Mouse (Mus musculus) limb, embryonic 12.5 days (tissue): ENCODE data around the gene Prelid3b. TPM values are rescaled to one million over a fixed set of nuclear protein-coding genes. Genes with fewer than 3 reads are reported as not detected.

Experiments
- ATAC-seq: fragments of 200-750 bp; cut with Nextera tagmentation; 2 replicates; pipeline ENCODE4 v1.8.0; 2017; ENCODE audit warnings: low read depth, moderate TSS enrichment; ENCODE audit not compliant: insufficient number of reproducible peaks, insufficient read depth, low FRiP score, low TSS enrichment
- H3K27ac ChIP-seq: fragments of 300-500 bp; sonication (generic); 2 replicates; pipeline ENCODE4 v1.5.1; 2016; ENCODE audit warnings: mild to moderate bottlenecking, moderate library complexity
- H3K27me3 ChIP-seq: fragments of 300-500 bp; sonication (generic); 2 replicates; pipeline ENCODE4 v1.6.1; 2016; ENCODE audit warnings: mild to moderate bottlenecking, moderate library complexity
- H3K36me3 ChIP-seq: fragments of 300-500 bp; sonication (generic); 2 replicates; pipeline ENCODE4 v1.6.1; 2016; ENCODE audit warnings: mild to moderate bottlenecking, moderate library complexity
- H3K4me1 ChIP-seq: fragments of 300-500 bp; sonication (generic); replicated peaks from 2 replicates; pipeline ENCODE4 v1.6.1; 2016
- H3K4me2 ChIP-seq: fragments of 300-500 bp; sonication (generic); 2 replicates; pipeline ENCODE4 v1.6.1; 2016; ENCODE audit warnings: mild to moderate bottlenecking, moderate library complexity
- H3K4me3 ChIP-seq: fragments of 300-500 bp; sonication (generic); replicated peaks from 2 replicates; pipeline ENCODE4 v1.5.1; 2016; ENCODE audit warnings: mild to moderate bottlenecking
- H3K9ac ChIP-seq: fragments of 300-500 bp; sonication (generic); replicated peaks from 2 replicates; pipeline ENCODE4 v1.6.1; 2016; ENCODE audit warnings: mild to moderate bottlenecking, moderate library complexity
- H3K9me3 ChIP-seq: fragments of 300-500 bp; sonication (generic); 2 replicates; pipeline ENCODE4 v1.6.1; 2016; ENCODE audit warnings: mild to moderate bottlenecking, moderate library complexity
- WGBS: fragments of 180-500 bp; shearing (Covaris S2); methylation state at CpG from one replicate; pipeline ENCODE4 v1.1.7; 2016; 5-methylcytosine and 5-hydroxymethylcytosine counted together
- polyA plus RNA-seq: library from polyadenylated mRNA; unstranded; fragments of >200 nt; fragmentation: Nextera tagmentation; extraction: Ambion mirVana; gene quantifications from 2 replicates; pipeline ENCODE4 v1.2.1, GENCODE M21; 2016

Prelid3b gene
- polyA plus RNA-seq, result 103 and 111 TPM in 2 replicates

GRCm38 (mm10) chr2:174472818-174473549, at the start of gene Prelid3b:
Prelid3b (minus strand) TSS chr2:174473081.
- peak; percentile 98 for ATAC-seq
- H3K27ac ChIP-seq, result peak within 1 kb of the TSS; percentile 80
- under 1% methylated on average over 53 of the region's 53 CpGs for WGBS
- H3K4me1 ChIP-seq, result 0 out of 2 replicates have a peak, but pooled peaks cover 13% of the 10 kb centered on the region
- peak within 1 kb of the TSS; percentile 68 for H3K4me2 ChIP-seq
- no peaks in the 10 kb centered on the region for H3K9me3 ChIP-seq
- peak within 1 kb of the TSS; percentile 78 for H3K9ac ChIP-seq
- peaks cover 32% of the 10 kb centered on the region for H3K36me3 ChIP-seq
- no peaks in the 10 kb centered on the region for H3K27me3 ChIP-seq
- peak within 1 kb of the TSS; percentile 75 for H3K4me3 ChIP-seq

GRCm38 (mm10) chr2:174522134-174522533, 49.3 kb upstream of the Prelid3b start:
- Histone ChIP-seq H3K4me3 (no peak overlapping the region), H3K9me3 (no peaks in the 10 kb centered on the region), H3K9ac (no peak overlapping the region), H3K36me3 (no peaks in the 10 kb centered on the region), H3K27me3 (no peaks in the 10 kb centered on the region), H3K4me2 (no peak overlapping the region), H3K27ac (no peak overlapping the region), H3K4me1 (no peaks in the 10 kb centered on the region; the same call in 1 of the 2 replicates)
- no peak for ATAC-seq
- 88% methylated on average over 3 of the region's 3 CpGs for WGBS

GRCm38 (mm10) chr2:174517141-174518079, 44.5 kb upstream of the Prelid3b start:
- H3K27me3 ChIP-seq, result no peaks in the 10 kb centered on the region
- no peaks in the 10 kb centered on the region for H3K9me3 ChIP-seq
- no peak overlapping the region for H3K4me2 ChIP-seq
- H3K9ac ChIP-seq, result no peak overlapping the region
- H3K27ac ChIP-seq, result no peak overlapping the region
- ATAC-seq, result no peak
- no peaks in the 10 kb centered on the region for H3K36me3 ChIP-seq
- no peak overlapping the region for H3K4me3 ChIP-seq
- WGBS, result 67% methylated on average over 8 of the region's 8 CpGs
- H3K4me1 ChIP-seq, result no peaks in the 10 kb centered on the region; the same call in 1 of the 2 replicates

GRCm38 (mm10) chr2:174514887-174515286, 42.0 kb upstream of the Prelid3b start:
- no peak overlapping the region for H3K4me3 ChIP-seq
- H3K36me3 ChIP-seq, result no peaks in the 10 kb centered on the region
- no peaks in the 10 kb centered on the region; the same call in 1 of the 2 replicates for H3K4me1 ChIP-seq
- no peak for ATAC-seq
- no peaks in the 10 kb centered on the region for H3K9me3 ChIP-seq
- H3K27ac ChIP-seq, result no peak overlapping the region
- no peak overlapping the region for H3K9ac ChIP-seq
- no peak overlapping the region for H3K4me2 ChIP-seq
- H3K27me3 ChIP-seq, result no peaks in the 10 kb centered on the region
- WGBS, result 75% methylated on average over 4 of the region's 4 CpGs

- H3K4me2 ChIP-seq, result no peak overlapping the region
- H3K4me1 ChIP-seq, result no peaks in the 10 kb centered on the region; the same call in 1 of the 2 replicates
- H3K9ac ChIP-seq, result no peak overlapping the region
- no peak overlapping the region for H3K27ac ChIP-seq
- 86% methylated on average over 5 of the region's 5 CpGs for WGBS
- no peaks in the 10 kb centered on the region for H3K27me3 ChIP-seq
- ATAC-seq, result no peak
- no peaks in the 10 kb centered on the region for H3K36me3 ChIP-seq
- no peaks in the 10 kb centered on the region for H3K9me3 ChIP-seq
- no peak overlapping the region for H3K4me3 ChIP-seq
Measured at GRCm38 (mm10) chr2:174513827-174514226, 40.9 kb upstream of the Prelid3b start.

- H3K4me1 ChIP-seq, result no peaks in the 10 kb centered on the region
- no peaks in the 10 kb centered on the region for H3K9me3 ChIP-seq
- ATAC-seq, result no peak
- no peaks in the 10 kb centered on the region for H3K36me3 ChIP-seq
- H3K4me2 ChIP-seq, result no peak overlapping the region
- no peak overlapping the region for H3K27ac ChIP-seq
- no peak overlapping the region for H3K9ac ChIP-seq
- H3K27me3 ChIP-seq, result no peaks in the 10 kb centered on the region
- WGBS, result 80% methylated on average over 8 of the region's 8 CpGs
- H3K4me3 ChIP-seq, result no peak overlapping the region
Measured at GRCm38 (mm10) chr2:174509825-174510224, 36.9 kb upstream of the Prelid3b start.

- H3K9me3 ChIP-seq, result no peaks in the 10 kb centered on the region
Measured at GRCm38 (mm10) chr2:174507998-174508397, 35.1 kb upstream of the Prelid3b start.

GRCm38 (mm10) chr2:174502831-174503460, 30.1 kb upstream of the Prelid3b start:
- no peaks in the 10 kb centered on the region for H3K9me3 ChIP-seq
- H3K27ac ChIP-seq, result no peak overlapping the region
- H3K4me2 ChIP-seq, result no peak overlapping the region
- no peak overlapping the region for H3K4me3 ChIP-seq
- 81% methylated on average over 25 of the region's 25 CpGs for WGBS
- no peaks in the 10 kb centered on the region for H3K27me3 ChIP-seq
- H3K36me3 ChIP-seq, result no peaks in the 10 kb centered on the region
- ATAC-seq, result no peak
- peaks cover 20% of the 10 kb centered on the region for H3K4me1 ChIP-seq
- no peak overlapping the region for H3K9ac ChIP-seq

More at GRCm38 (mm10) chr2:174507998-174508397, 35.1 kb upstream of the Prelid3b start:
- 72% methylated on average over 4 of the region's 4 CpGs for WGBS
- Histone ChIP-seq H3K4me2 (no peak overlapping the region), H3K27me3 (no peaks in the 10 kb centered on the region), H3K4me3 (no peak overlapping the region), H3K9ac (no peak overlapping the region), H3K4me1 (no peaks in the 10 kb centered on the region), H3K36me3 (no peaks in the 10 kb centered on the region), H3K27ac (no peak overlapping the region)
- ATAC-seq, result no peak

- WGBS, result 30% methylated on average over 5 of the region's 5 CpGs
- H3K4me2 ChIP-seq, result no peak overlapping the region
- H3K27ac ChIP-seq, result no peak overlapping the region
- no peaks in the 10 kb centered on the region for H3K9me3 ChIP-seq
- H3K9ac ChIP-seq, result no peak overlapping the region
- peaks cover 20% of the 10 kb centered on the region for H3K4me1 ChIP-seq
- H3K27me3 ChIP-seq, result no peaks in the 10 kb centered on the region
- no peaks in the 10 kb centered on the region for H3K36me3 ChIP-seq
- ATAC-seq, result no peak
- H3K4me3 ChIP-seq, result no peak overlapping the region
Measured at GRCm38 (mm10) chr2:174502321-174502720, 29.4 kb upstream of the Prelid3b start.

- no peak overlapping the region for H3K4me3 ChIP-seq
- no peak overlapping the region for H3K9ac ChIP-seq
- no peaks in the 10 kb centered on the region for H3K9me3 ChIP-seq
- H3K36me3 ChIP-seq, result no peaks in the 10 kb centered on the region
- H3K27me3 ChIP-seq, result no peaks in the 10 kb centered on the region
- ATAC-seq, result no peak
- WGBS, result 71% methylated on average over 8 of the region's 8 CpGs
- H3K4me1 ChIP-seq, result peaks cover 20% of the 10 kb centered on the region
- no peak overlapping the region for H3K4me2 ChIP-seq
- H3K27ac ChIP-seq, result no peak overlapping the region
Measured at GRCm38 (mm10) chr2:174501517-174501916, 28.6 kb upstream of the Prelid3b start.
